Mouse (Mus musculus) heart, postnatal 10 days (tissue): ENCODE results near the gene Krt79. TPM values are rescaled to one million over a fixed set of nuclear protein-coding genes. Genes with fewer than 3 reads are reported as not detected.

ENCODE experiments used
- DNase-seq, 2 experiments: peaks; one replicate each; pipeline ENCODE4 v3.0.0; 2021
- intact Hi-C: fragments of 180-260 bp; cut with DNase I; formaldehyde crosslinking; loops from one replicate; pipeline ENCODE4 v1.15.1; 2025
- microRNA-seq, 2 experiments: library from miRNA; unstranded; fragments of <30 nt; microRNA quantifications; one replicate each; pipeline ENCODE4 v1.2.0; 2022
- total RNA-seq, 2 experiments: library from RNA; stranded (reverse); gene quantifications; 2 replicates each; pipeline ENCODE4 v1.2.3; 2021

The Krt79 gene
- total RNA-seq, 2 experiments from 2014 or later: 0.36 to 0.40 TPM

DNA sequence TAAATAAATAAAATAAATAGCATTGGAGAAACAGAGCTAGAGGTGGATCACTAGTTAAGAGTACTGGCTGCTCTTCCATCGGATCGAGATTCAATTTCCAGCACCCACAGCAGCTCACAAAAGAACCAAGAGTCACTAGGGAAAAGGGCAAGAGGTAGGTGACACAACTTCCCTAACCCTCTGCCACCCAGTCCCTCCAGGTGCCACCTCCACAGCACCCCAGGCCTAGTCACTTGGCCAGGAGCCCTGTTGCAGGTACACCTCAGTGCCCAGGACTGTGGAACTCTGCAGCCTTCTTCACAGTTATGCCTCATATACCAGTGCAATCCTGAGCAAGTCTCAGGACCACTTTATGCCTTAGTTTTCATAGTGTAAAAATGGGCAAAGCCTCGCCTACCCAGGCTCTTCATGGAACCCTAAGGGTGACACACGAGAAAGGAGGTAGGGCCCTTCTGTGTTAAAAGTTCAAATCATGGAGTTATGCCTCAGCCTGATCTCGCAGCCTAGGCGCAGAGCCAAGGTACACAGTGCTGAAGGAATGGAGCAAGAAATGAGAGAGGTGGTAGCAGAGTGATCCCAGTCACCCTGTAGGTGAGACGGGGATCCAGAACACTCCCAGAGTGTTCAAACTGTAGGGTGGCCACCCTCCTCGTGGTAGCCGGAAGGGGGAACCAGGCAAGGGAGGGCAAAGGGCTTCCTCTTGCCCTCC, 1.4 kb downstream of the Krt79 start:
- DNase-seq: no peak
- intact Hi-C loops: no loop called here

DNA sequence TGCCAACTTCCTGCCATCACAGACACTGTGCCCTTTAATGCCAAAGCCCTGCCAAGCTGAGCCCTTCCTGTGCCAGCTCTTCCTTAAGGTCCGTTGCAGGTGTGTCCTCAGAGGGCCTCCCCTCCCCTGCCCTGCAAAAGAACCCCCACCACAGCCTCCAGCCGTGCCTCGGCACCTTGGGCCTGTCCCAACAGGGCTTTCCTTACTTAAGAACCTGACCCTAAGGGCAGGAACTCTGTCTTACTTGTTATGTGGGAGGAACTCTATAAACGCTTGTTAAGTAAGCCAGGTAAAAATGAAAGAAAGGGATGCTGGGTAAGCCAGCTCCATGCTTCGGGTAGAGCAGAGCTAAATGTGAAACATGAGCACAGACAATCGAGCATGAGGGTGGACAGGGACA, 7.1 kb downstream of the Krt79 start:
- DNase-seq: no peak

DNA sequence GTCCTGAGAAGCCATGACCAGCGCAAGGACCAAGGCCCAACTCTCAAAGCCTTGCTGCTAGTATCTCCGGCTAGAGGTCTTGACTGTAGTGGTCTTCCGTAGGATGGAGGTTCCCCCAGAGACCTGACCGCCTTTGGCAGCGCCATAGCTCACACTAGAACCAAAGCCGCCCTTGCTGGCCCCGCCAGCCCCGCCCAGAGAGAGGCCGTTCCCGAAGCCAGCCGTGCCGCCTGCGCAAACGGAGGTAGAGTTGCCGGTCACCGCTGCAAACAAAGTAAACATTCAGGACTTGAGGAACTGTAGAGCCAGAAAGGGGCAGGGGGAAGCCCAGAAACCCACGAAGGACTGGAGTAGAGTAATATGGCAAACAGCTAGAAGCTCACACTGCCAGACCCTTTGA, 10.5 kb downstream of the Krt79 start:
- peak; percentile 12 to 31 for DNase-seq
- intact Hi-C loops: no loop called here

More for the DNA sequence above, 7.1 kb downstream of the Krt79 start:
- intact Hi-C loops: no loop called here

DNA sequence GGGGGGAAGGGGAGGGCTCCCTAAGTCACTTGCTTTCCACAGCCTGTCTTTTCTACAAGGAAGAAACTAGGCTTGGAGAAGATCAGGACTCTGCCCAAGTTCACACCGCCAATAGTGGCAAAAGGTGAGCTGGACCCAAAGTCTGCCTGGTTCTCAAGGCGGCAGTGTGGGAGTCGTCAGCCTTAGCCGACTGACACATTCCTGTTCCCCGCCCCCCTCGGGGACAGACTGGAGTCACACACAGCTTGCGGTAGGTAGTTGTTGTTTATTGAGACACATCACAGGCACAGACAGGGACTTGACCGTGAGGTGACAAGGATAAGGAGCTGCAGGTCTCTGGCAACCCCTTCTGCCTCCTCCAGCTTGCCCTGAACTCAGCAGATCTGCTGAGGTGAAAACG, 11.0 kb downstream of the Krt79 start:
- no peak for DNase-seq
- intact Hi-C loops: no loop called here

DNA sequence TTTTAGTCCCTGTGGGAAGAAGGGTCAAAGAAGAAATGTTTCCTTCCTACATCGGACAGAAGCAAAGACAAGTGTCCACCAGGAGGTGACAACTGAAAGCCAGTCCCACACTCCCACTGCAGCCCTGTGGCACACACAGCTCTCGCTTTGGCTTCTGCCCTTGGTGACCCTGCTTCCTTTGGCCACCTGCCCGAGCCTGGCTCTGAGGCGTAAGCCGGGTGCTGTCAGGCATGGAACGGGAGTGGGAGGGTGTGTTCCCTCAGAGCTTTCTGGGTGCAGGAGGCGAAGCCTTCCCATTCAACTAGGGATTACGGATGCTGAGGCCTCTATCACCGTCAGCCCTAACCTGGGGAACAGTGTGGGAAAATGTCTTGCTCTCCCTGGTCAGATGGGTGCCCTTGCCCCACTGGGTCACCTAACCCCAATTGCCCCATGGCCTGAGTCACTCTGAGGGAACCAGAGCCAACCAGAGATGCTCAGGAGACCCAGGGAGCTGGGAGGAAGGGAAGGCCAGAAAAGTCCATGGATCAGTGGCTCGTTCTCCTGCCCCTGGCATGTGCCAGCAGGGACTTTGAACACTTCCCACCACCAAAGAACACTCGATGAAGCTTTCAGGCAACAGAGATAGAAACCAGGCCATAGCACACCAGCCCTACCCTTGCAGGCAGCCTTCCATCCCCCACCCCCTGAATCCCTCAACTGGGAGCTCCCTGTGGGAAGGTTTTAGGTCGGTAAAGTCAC, 12.6 kb downstream of the Krt79 start:
- DNase-seq: peak; percentile 20 to 36
- intact Hi-C loops: no loop called here

DNA sequence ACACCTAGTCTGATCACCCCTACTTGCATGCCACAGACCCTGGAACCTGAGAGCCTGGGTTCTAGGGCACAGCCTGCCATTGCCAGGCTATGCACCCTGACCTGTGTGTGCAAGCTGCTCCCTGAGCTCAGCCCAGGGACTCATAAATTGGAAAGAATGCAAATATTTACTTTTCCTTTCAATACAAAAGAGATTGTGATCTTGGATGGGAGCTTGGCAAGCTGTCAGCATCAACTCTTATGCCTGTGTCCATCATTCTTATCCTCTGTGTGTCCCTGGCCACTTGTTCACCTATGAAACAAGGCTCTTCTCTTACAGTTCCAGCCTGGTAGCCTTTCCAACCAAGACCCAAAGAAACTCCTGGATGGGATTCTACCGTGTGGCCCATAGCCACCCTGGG, 15.1 kb downstream of the Krt79 start:
- intact Hi-C loops: no loop called here
- DNase-seq: no peak

DNA sequence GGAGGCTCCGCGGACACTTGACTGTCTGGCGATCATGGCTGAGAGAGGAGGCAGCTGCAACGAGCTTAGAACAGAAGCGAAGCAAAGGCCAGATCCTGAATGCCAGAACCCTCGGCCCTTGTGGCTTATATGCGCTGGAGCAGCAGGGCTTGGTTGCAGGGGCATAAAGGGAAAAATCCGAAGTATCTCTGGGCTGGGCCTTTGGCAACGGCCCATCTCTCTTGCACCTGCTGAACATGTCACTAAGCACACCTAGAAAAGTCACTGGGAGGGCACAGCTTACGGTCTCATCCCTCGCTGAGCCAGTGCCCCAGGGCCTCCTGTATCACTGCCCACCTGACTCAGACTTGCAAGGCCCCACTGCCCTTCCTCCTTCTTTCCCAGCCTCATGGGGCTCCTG, 15.5 kb downstream of the Krt79 start, which contains the start of gene Krt4:
Krt4 (minus strand) TSS at position 101 of the 400 bp plus-strand sequence.
- no peak for DNase-seq
- intact Hi-C loops: no loop called here

DNA sequence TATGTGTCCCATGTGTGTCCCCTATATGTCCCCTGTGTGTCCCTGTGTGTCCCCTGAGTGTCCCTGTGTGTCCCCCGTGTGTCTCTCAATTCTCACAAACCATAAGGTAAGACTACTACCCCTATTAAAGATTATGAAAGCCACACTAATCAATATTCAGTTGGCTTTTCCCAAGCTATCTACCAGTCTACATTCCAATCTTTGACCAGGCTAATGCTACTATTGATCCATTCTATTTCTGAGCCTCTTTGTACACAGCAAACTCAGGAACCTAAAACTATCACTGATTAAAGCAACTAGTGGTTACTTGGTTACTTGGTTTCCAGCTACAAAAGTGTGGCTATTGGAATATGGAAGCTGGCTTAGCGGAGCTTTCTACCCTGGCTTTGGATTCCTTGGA, 17.8 kb downstream of the Krt79 start:
- intact Hi-C loops: no loop called here
- no peak for DNase-seq

DNA sequence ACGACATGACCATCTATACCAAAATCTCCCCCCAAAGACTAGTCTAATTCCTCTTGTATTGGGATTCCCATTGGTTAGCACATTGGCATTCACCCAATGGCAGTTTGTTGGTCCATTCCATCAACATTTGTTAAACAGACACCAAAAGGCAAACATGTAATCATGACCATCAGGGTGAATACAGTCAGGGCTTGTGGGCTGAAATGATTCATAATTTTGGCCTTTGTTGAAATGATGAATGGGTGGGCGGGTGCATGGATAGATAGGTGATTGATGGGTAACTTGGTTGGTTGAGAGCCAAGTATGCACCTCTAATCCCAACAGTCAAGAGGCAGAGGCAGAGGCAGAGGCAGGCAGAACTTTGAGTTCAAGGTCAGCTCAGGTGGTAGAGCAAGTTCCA, 24.1 kb downstream of the Krt79 start:
- DNase-seq: no peak
- intact Hi-C loops: no loop called here

DNA sequence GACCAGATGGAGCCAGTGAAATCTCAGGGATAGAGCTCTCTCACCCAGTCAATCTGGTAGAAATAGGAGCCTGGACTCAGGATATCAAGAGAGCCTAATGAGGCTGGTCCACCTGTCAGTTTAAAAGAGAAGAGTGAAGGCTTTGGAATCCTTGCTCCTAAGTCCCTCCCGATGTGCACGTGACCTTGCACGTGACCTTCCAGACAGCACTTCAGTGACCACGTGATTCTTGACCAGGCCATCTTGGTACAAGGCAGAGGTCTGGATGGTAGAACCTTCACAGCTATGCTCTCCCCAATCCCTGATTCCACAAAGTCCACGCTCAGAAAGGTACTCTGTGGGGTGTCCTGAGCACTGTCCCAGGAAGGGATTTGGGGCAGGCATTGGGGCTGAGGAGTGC, 35.3 kb downstream of the Krt79 start:
- no peak for DNase-seq
- intact Hi-C loops: loop anchor here (5.0 kb wide), 1 partner anchor 67 kb away; no protein-coding TSS in a partner anchor

DNA sequence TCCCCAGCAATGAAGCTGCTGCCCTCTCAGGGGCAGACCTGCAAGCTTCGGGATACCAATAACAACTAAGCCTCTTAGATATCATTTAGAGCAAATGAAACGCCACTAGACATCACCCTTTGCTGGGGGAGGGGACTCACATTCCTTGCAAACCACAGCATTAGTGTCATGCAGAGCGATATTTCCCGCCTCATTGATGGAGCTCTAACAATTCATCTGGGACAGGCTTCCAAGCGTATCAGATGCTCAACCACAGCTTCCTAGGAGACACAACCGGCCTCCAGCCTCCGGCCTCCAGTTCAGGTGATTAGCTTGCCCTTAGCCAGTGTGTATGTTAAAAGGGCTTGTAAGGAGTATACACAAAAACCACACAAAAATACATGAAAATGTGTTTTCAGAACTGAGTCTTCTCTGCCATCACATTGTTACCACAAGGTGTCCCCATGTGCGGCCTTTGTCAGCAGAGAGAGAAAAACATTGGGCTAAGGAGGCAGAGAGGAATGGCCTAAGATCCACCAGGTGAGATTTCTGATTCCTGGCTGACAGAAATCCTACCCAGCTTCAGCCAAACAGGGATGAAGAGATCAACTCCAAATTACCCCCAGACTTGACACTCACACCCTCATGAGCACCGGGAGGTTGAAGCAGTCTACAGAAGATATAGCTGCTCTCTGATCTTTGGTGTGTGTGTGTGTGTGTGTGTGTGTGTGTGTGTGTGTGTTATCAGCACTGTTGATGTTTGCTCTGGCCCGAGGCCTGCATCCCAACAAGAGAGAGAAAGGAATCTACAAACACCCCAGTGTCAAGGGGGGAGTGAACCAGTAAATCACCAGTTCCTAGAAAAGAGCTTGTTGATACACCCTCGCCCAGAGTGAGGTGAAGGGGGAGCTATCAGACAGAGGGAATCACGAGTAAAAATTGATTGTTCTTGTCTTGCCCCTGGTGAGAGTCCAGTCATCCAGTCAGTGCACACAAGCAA, 37.7 kb downstream of the Krt79 start:
- intact Hi-C loops: loop anchor here (5.0 kb wide), 1 partner anchor 70 kb away; no protein-coding TSS in a partner anchor
- DNase-seq: peak in 1 of 2 experiments; percentile 3

DNA sequence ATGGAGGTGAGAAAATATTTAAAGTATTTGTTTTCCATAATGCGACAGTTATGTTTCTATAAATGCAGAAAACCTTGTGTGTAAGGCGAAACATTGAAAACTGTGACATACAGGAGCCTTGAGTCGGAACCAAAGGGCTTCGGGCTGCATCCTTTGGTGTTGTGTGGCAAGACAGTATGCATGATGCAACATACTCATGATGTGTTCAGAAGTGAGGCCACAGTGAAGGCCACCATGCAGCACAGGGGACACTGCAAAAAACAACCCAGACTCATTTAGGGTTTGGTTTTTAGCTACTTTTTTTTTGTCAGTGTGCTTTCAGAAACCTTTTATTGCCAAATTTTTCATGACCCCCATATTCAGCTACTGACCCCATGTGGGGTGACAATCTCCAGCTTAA, 44.9 kb downstream of the Krt79 start:
- DNase-seq: no peak
- intact Hi-C loops: no loop called here

DNA sequence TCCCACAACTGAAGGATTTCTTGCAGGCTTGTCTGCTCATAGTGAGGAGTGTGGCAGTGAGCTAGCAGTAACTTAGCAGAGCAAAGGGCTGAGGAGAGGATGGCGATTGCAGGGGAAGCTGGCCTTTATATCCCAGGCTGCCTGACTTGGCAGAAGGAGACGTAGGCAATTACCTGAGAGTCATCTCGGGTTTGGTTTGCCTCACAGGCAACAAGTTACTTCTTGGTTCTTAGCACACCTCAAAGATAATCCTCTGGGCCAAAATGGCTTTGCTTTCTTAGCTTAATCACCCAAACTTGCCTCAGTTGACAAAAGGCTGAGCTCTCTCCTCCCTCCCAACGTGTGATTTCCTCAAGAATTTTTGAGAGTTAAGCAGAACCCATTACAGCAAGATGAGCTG, 47.3 kb downstream of the Krt79 start, which contains the start of gene Krt76:
Krt76 (minus strand) TSS at position 101 of the 400 bp plus-strand sequence.
- no peak for DNase-seq
- intact Hi-C loops: no loop called here

DNA sequence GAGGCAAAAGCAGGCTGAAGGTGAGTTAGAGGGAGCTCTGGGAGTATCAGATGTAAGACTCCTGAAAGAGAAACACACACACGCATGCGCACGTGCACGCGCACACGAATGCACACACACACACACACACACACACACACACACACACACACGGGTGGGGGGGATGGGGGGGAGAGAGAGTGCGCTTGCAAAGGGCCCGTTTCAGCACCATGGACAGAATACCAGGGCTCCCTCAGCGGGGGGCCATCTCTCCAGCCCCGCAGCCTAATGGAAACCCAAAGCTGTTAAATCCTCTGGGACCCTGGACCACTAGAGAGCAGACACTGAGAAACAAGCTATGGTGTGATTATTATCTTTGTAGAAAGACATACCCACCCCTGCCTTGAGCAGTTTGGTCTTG, 60.3 kb downstream of the Krt79 start:
- DNase-seq: peak; percentile 1 to 10
- intact Hi-C loops: no loop called here

Small RNA genes lying within 50 kb of the gene (microRNA-seq; reads per million reads assigned to microRNA genes)
- gene Gm44356: 0 reads per million in 2 experiments

Other genes starting within 250 kb of the Krt79 start
- gene Krt6a, start 246.0 kb downstream of the Krt79 start, total RNA-seq: not detected
- not detected for gene Krt5, start 227.4 kb downstream of the Krt79 start, total RNA-seq
- gene Krt71, start 197.2 kb downstream of the Krt79 start, total RNA-seq: not detected
- gene Krt72, start 153.9 kb downstream of the Krt79 start, total RNA-seq: not detected
- gene Krt73, start 138.0 kb downstream of the Krt79 start, total RNA-seq: not detected
- gene Krt2, start 122.2 kb downstream of the Krt79 start, total RNA-seq: not detected
- not detected for gene Krt1, start 89.5 kb downstream of the Krt79 start, total RNA-seq
- gene Krt77, start 70.6 kb downstream of the Krt79 start, total RNA-seq: not detected
- gene Krt76, start 47.4 kb downstream of the Krt79 start, total RNA-seq: not detected
- gene Krt4, start 15.6 kb downstream of the Krt79 start, total RNA-seq: not detected
- not detected for gene Krt78, start 14.0 kb upstream of the Krt79 start, total RNA-seq
- gene Krt8, start 64.2 kb upstream of the Krt79 start, total RNA-seq: 1 to 10 TPM; 3.5 to 4.8 TPM
- gene Krt18, start 87.9 kb upstream of the Krt79 start, total RNA-seq: 1 to 10 TPM; 6.5 to 7.2 TPM
- gene Eif4b, start 133.4 kb upstream of the Krt79 start, total RNA-seq: 100 to 1,000 TPM; 149 to 154 TPM
- gene Tns2, start 160.1 kb upstream of the Krt79 start, total RNA-seq: 100 to 1,000 TPM in 1 of 2 experiments, 10 to 100 TPM in 1; 95.1 to 108 TPM
- 10 to 100 TPM; 19.1 to 22.2 TPM for gene Spryd3, start 195.9 kb upstream of the Krt79 start, total RNA-seq
- gene Igfbp6, start 204.0 kb upstream of the Krt79 start, total RNA-seq: 10 to 100 TPM; 24.8 to 30.5 TPM
- gene Soat2, start 210.2 kb upstream of the Krt79 start, total RNA-seq: under 1 TPM in 1 of 2 experiments, not detected in 1; 0.20 TPM